Mouse (Mus musculus) cerebellum, adult (tissue): Measurements from ENCODE around the gene Ccdc182.

Experiments
- ATAC-seq: cut with Nextera tagmentation; 2 replicates; pipeline ENCODE4 v1.9.2; 2017; ENCODE audit warnings: mild to moderate bottlenecking, moderate library complexity, mixed read lengths; ENCODE audit not compliant: insufficient number of reproducible peaks, low FRiP score, low TSS enrichment

Ccdc182 gene

GRCm38 (mm10) chr11:88293631-88294393, at the start of gene Ccdc182:
Ccdc182 (plus strand) TSS chr11:88294058.
- ATAC-seq, result no peak

DNA sequence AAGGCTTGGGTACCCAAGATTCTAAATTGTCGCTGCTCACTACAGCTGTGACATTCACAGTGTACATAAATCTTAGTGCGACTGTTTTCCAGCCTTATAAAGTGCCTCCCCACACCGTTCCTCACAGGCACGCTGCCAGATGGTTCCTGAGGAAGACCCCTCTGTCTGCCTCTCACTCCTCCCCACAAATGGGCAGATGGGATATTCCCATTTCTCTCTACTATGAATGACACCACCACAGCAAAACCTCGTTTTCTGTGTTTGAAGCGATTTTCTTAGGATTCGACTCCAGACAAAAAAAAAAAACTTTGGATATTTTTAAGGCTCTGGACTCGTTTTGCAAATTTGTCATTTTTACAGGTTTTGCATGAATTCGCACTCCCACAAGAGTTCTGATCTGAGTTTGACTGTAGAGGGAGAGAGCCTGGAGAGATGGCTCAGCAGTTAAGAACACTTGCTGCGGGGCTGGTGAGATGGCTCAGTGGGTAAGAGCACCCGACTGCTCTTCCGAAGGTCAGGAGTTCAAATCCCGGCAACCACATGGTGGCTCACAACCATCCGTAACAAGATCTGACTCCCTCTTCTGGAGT, 48.2 kb upstream of the Ccdc182 start:
- ATAC-seq, result no peak

DNA sequence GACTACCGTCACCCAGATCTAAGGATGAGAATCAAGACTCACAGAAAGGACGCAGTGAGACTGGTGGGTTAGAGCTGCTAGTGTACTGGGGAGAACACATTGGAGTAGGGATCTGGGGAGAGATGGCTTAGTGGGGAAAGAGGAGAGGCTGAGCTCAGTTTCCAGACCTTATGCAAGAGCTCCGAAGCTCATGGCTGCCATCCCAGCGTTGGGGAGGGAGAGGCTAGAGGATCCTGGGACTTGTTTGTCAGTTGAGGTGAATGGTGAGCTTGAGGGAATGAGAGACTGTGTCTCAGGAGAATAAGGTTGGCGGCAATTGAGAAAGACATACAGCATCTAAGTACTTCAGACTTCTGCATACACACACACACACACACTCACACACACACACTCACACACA, 45.2 kb upstream of the Ccdc182 start:
- no peak for ATAC-seq

DNA sequence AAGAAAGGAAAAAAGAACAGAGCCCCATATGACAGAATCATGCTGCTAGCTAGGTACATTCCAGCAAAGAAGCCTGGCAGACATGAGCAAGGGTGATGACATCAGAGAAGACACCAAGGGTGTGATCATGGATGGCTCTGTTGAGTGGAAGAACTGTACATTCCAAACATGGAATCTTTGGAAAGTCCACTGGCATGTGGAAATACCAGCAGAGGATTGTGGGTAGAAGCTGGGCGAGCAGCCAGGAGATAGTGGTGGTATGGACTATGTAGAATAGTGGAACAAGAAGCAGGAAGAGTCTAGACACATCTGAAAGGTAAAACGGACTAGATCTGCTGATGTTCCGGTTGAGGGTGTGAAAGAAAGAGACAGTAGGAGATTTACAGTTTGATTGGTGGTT, 43.3 kb upstream of the Ccdc182 start:
- no peak for ATAC-seq

GRCm38 (mm10) chr11:88251295-88251694, 42.6 kb upstream of the Ccdc182 start:
- ATAC-seq, result no peak

- peak; percentile 87; the same call in 1 of the 2 replicates for ATAC-seq
Measured at GRCm38 (mm10) chr11:88251972-88252766, 41.7 kb upstream of the Ccdc182 start.

- no peak for ATAC-seq
Measured at GRCm38 (mm10) chr11:88252767-88253513, 40.9 kb upstream of the Ccdc182 start.

- ATAC-seq, result no peak
Measured at GRCm38 (mm10) chr11:88253514-88254167, 40.2 kb upstream of the Ccdc182 start.

GRCm38 (mm10) chr11:88257700-88258099, 36.2 kb upstream of the Ccdc182 start:
- no peak for ATAC-seq

DNA sequence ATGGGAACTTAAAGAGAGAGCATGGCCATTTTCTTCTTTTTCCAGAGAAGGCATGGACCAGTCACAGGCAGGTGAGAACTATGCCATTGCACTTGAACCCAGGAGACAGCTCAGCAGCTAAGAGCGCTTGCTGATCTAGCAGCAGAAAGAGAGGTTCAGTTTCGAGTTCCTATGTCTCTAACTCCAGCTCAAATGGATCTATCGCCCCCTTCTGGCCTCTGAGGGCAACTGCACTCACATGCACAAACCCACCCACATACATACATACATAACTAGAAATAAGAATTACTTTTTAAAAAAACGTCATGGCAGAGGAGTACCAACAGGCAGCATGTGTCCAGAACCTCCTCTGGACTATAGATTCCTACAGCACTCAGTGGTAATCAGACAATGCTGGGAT, 35.6 kb upstream of the Ccdc182 start:
- ATAC-seq, result no peak

DNA sequence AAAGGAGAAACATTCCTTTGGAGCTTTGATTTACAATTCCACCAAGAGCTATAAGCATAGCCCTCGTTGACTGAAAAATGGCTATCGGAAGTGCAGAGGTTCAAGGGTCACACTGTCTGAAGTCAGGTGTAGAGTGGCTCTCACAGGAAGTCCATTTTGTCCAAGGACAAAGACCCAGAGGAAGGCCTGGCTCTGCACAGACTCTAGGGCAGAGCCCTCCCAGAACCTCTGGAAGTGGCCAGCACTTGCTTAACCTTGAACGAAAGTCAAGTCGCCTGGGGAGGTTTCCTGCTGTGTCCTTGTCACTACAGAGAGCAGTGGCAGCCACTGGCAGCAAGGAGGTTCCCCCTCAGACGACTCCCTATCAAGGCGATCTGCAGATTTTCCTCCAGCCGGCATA, 33.4 kb upstream of the Ccdc182 start:
- no peak for ATAC-seq

- ATAC-seq, result no peak
Measured at GRCm38 (mm10) chr11:88264889-88265288, 29.0 kb upstream of the Ccdc182 start.

- ATAC-seq, result no peak
Measured at GRCm38 (mm10) chr11:88266311-88266710, 27.5 kb upstream of the Ccdc182 start.

GRCm38 (mm10) chr11:88271870-88272269, 22.0 kb upstream of the Ccdc182 start:
- no peak for ATAC-seq

DNA sequence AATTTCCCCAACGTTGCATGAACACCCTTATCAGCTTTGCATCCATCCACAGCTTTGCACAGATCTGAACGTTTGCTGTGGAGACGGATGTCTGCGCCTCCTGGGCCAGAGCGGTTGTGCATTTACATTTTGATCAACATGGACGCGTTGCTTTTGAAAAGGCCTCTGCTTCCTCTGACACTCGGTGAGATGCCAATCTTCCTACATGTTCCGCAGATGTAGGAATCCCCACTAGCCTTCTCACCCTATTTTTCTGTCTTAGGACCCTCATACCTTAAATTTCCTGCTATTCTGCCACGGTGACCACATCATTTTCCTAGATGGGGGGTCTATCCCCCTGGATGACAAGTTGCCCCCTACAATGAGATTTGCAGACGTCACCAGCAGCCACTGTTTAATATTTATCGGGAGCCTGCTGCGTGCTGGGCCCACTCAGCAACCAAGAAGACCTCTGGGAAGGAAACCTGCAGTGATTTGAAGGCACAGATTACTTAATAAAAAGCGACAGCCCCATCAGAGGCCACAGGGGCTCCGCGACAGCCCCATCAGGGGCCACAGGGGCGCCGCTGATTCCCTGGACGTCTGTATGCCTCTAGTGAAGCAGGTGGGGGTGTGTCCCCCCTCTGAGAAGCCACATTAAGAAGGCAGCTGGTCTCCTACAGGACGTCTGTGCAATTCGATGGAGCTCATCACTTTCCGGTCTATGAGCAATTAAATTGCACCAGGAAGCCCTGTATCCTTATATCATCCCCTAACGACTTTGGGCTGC, 19.6 kb upstream of the Ccdc182 start:
- no peak for ATAC-seq

DNA sequence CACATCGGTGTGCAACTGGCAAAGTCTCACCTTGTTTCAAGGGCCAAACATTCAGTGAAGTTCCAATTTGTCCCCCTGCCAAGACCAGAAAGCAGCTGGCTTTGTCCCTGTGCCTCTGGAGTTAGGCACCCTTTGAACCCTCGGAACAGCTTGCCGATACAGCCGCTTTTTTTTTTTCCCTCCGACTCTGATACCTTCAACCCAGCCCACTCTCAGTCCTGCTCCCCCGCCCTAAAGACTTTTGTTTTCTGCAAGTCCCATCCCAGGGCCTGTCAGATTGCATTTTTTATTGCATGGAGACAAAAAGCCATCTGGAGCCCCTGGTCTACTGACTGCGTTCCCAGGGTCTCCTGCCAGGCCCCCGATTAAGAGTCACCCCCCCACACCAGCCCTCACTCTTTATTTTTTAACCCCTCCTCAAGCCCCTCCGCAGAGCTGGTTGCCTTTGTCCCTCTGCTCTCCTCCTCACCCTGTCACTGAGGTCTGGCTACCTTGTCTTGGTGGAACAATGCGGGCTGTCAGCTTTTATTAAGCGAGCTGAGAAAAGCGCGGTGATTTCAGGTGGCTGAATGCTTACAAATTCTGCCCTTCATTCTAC, 18.9 kb upstream of the Ccdc182 start:
- ATAC-seq, result no peak

DNA sequence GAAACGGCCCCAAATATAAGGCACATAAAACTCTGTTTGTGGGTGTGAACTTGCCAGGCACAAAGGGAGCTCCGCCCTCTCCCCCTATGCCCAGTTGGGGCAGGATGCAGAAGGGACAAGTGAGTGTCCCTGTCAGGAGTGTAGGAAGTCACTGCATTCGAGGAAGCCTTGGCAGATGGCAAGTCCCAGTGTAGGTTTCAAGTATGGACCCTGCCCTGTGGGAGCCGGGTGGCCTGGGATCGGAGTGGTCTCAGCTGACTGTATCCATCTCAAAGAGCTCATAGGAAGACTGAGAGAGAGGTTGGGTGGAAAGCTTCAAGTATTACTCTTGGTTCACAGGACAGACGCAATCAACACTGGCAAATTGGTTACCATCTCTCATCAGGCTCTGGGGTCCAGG, 17.9 kb upstream of the Ccdc182 start:
- ATAC-seq, result no peak

DNA sequence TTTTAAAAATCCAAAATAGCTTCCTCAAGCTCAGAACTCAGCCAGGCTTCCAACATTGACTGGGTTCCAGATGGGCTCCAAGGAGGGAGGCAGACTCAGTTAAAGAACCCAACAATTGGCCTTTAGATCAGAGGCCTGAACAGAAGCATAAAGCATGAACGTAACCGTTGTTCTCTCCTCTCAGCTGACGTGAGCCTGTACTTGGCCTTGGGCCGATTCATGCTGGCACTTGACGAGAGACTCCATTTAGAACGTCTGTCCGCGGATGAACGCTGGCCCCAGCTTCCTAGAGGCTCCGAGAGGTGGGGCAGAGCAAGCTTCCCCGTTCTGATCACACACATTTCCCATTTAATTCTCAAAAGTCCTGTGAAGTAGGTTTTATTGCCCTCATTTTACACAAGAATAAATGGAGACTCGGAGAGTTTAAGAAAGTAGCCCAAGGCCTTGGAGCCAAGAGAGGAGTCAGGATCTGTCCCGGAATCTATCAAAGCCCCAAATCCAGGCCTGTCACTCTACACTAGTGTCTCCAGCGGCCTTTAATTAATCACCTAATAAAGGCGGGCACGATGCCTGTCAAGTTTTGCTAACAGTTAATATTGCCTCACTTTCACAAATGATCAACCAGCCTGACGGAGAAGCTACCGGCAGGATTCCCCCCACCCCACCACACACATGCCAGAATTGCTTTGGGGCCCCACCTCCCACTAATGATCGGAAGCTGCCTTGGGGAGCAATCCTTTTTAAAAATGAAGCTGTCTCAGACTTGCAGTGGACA, 17.1 kb upstream of the Ccdc182 start:
- ATAC-seq, result no peak
